Mouse (Mus musculus) layer of hippocampus, postnatal 25 days (tissue): Measurements from ENCODE around the gene Gon7. TPM values are rescaled to one million over a fixed set of nuclear protein-coding genes. Genes with fewer than 3 reads are reported as not detected.

ENCODE experiments used
- DNase-seq, 2 experiments: peaks; one replicate each; pipeline ENCODE4 v3.0.0; 2022; ENCODE audit warnings: mixed read lengths in 2 of 2, low spot score in 1 of 2; ENCODE audit errors: extremely low spot score in 1 of 2
- total RNA-seq, 2 experiments: library from RNA; stranded (reverse); gene quantifications; 2 replicates each; pipeline ENCODE4 v1.2.3; 2021

Gon7 gene
- total RNA-seq, 2 experiments from 2014 or later = 13.6 to 15.7 TPM

DNA sequence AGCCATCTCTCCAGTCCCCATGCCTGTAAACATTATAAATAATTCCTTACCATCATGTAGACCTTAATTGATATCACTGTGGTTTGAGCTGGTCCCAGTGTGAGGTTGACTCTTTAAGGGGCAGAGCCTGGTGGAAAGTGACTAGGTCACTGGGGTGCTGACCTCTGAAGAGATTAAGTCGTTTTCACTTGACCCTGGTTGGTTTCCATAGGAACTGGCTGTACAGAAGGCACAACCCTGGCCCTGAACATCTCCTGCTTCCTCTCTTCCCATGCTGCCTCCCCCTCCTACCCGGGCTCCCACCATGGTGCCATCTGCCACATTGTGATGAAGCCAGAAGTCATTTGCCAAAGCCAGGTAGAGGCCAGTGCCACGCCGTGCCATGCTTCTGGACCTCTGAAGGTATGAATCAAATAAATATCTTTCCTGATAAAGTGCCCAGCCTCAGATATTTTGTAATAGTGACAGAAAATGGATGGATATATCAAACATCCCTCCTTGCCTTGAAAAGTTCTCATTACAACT lies 46.7 kb downstream of the Gon7 start:
- no peak for DNase-seq

DNA sequence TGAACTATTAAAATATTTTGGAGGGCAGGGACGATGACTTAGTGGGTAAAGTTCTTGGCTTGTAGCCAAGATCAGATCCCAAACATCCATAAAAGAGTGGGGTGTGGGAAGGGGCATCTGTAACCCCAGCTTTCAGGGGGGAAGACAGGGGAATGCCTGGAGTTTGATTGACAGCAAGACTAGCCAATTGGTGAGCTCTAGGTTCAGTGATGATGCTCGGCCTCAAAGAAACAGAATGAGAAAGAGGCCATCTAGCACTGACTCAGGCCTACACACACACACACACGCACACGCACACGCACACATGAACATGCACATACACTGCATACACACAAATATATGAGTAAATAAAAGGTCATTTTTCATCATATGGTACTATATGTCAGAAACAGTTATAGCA lies 47.7 kb downstream of the Gon7 start:
- DNase-seq = no peak

DNA sequence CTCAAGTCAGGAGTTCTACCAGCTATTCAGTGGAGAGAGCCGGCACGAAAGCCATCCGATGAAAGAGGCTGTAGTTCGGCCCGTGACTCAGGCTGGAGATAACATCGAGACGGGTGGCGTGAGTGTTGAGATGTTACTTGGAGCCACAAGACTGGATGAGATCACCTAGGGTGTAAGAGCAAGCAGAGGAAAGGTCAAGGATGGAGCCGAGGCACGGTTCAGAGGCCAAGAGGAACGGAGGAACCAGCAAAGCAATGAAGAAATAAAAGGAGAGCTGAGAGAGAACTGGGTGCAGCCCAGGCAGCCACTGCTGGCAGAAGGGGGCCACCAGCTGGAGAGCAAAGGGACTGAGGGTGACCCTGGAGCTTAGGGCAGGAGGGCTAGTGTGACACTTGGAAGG lies 49.4 kb downstream of the Gon7 start:
- no peak for DNase-seq

DNA sequence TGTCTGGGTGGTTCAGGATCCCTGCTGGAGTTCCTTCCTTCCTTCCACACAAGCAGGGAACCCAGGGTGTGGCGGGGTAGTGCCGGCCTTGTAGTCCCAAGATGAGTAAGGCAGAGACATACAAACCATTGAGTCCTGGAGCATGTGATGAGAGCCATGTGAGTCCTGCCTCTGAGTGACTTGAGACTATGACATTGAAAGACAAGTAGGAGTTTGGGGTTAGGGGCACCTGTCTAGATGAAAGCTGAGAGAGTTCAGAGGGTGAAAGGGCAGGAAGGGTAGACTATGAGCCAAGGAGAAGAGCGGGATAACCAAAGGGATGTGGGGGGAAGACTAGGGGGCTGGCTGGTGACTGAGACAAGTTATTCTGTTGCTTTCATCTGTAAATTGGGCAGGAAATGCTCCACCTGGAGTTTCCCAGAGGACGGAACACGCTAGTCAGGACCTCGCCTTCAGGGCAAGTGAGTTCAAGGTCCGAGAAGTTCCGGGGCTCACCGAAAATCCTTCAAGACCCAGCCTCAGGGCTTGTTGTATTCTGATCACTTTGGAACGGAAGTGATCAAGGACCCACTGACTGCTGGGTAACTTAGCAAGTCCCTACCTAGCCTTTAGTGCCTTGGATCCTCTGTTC lies 50.7 kb downstream of the Gon7 start:
- no peak for DNase-seq

DNA sequence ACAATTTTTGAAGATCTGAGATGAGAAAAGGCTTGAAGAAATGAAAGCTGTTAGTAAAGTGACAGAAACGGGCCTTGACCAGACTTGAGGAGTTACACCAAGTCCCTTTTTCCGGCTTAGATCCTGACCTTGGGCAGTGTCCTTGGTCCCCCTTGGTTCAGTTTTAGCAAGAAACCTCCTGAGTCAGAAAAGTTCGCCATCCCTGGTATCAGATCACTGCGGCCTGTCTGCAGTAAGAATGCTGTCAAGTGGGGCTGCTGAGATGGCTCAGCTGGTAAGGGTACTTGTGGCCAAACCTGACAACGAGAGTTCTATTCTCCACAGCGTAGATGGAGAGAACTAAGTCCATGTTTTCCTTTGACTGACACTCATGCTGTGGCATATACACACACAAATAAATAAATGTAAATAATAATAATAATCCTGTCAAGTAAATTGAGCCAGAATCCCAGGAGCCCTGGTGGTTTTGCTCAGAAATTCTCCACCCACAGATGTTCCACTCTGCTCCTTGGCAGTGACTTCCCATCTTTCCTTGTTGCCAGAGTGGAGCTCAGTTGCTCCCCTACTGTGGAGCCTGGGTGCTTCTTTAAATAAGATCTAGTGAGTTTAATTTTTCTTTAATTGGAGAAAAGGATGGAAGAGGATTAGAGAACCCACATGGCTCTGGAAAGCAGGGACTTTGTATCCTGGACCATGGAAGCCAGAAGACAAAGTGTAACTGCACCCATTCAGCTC lies 51.5 kb downstream of the Gon7 start:
- no peak for DNase-seq

DNA sequence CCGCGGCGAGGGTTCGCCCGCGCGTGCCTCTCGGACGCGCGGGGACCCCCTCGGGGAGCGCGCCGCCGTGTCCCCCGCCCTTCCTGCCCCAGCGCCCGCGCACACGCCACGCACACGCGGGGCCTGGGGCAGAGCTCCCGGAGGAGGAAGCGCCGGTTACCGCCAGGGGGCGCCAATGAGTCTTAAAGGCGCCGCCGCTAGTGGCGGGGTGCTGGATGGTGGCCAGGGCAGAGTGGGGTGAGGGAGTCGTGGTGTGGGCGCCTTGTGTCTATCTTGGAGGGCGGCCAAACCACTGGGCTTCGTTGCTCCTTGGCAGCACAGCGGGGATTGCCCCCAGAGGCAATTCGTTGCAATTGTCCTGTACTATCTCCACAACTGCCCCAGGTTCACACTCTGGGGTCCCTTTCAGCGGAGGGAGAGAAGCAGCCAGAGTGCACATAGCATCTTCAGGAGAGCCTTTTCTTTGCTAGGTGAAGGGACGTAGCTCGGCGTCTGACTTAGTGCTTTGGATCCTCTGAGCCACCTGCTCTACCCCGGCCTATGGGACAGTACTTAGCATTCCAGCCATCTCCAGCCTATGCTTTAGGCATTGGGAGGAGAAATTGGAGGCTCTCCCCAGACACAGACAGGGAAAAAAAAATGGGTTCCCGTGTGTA lies 52.3 kb downstream of the Gon7 start:
- DNase-seq = peak; percentile 96 to 97

DNA sequence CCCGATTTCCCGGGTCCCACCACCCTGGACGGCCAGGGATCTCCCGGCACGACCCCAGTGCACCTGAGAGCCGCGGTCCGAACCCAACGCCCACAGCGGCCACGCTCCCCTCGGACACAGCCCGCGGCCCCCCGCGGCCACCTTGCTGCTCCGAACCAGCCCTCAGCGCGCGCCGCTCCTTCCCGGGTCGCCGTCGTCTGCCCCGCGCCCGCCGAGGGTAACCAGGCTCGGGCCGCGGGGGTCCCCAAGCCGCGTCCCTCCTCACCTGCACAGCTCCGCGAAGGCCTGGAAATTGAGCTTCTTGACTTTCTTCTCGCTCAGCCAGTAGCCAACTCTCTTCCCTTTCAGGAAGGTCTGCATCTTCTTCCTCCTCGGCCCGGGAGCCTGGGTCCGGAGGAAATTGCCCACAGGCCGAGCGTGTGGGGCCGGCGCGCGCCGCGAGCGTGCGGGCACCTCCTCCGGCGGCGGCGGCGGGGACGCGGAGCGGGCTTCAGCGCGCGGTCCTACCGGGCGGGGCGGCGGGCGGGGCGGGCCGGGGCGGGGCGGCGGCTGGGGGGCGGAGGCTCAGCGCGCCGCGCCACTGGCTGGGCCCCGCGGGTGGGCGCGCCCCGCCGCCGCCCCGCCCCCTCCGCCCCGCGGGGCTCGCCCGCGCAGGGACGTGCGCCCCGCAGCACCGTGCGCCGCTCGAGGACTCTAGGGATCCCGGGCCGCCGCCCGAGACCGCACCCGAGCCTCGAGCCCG lies 53.0 kb downstream of the Gon7 start, which contains the start of gene Itpk1:
Gene Itpk1 (minus strand): TSS at position 474 of the 742 bp plus-strand sequence.
- peak; percentile 41 to 53 for DNase-seq

DNA sequence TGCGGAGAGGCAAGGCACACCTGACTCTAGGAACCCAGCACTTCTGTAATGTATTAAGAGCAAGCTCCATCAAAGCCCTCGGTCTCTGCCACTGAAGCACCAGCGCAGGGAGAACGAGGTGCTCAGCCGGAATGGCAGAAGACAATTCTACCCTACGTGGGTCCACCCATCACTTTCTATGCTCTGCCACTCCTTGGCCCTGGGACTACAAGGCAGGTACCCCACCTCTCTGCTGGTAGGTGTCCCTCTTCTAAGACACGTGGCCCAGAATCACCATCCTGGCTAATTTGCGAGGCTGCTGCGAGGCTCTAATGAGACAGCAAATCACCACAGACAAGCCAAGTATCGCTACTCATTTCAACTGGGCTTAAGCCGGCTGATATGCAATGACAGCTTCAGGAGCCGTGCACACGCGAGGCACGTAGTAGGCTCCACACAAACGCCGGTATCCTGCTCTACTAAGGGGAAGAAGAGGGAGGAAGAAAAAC lies 53.6 kb downstream of the Gon7 start:
- no peak for DNase-seq

DNA sequence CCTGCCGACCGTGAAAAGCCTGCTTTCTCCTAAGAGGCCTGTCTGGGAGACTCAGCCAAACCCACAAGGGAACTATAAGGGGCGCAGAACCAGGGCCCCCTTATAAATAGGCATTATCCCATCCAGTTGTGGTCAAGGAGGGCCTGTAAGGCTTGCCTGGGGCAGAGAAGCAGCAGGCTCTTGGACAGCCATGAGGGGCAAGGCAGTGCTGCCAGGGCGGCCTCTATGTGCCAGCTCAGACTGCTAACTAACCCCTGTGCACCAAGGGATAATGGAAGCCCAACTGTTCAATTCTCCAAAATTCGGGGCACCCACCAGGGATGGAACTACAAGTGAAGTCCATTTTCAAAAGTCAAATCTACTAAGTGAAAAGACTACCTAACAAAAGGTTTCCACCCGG lies 54.2 kb downstream of the Gon7 start:
- DNase-seq = no peak

Other genes starting within 250 kb of the Gon7 start
- 100 to 1,000 TPM; 132 to 135 TPM for gene Chga, start 202.8 kb downstream of the Gon7 start, total RNA-seq
- gene Itpk1, start 52.9 kb downstream of the Gon7 start, total RNA-seq = 10 to 100 TPM; 56.4 to 66.2 TPM
- 10 to 100 TPM; 25.2 to 26.3 TPM for gene Moap1, start 14.1 kb downstream of the Gon7 start, total RNA-seq
- gene Tmem251, start 14.0 kb downstream of the Gon7 start, total RNA-seq = 1 to 10 TPM; 4.8 to 5.4 TPM
- not detected for gene Gm28051, start within 50 bp of the Gon7 start, total RNA-seq
- gene Ubr7, start 164 bp upstream of the Gon7 start, total RNA-seq = 10 to 100 TPM; 31.0 to 33.6 TPM
- 10 to 100 TPM; 16.3 to 19.3 TPM for gene Gm20604, start 869 bp upstream of the Gon7 start, total RNA-seq
- 10 to 100 TPM; 16.3 to 19.2 TPM for gene Btbd7, start 120.7 kb upstream of the Gon7 start, total RNA-seq
- gene Cox8c, start 141.5 kb upstream of the Gon7 start, total RNA-seq = not detected
- 10 to 100 TPM; 46.3 to 54.5 TPM for gene Unc79, start 191.1 kb upstream of the Gon7 start, total RNA-seq